Mouse (Mus musculus): ENCODE measurements at regions not wholly inside any gene's neighbourhood (a gene's known extent, or its start where the extent isn't known, plus 50 kb on each side); places are given as distances from the start of the nearest gene placed in this dataset.

GRCm38 (mm10) chr7:70891700-70892099 lies 459.6 kb downstream of the Gm10295 start:
- Histone ChIP-seq H3K9me3 (peaks cover 5% of the 10 kb centered on the region), H3K27me3 (replicated peaks) (no peaks in the 10 kb centered on the region), H3K4me1 (no peaks in the 10 kb centered on the region), H3K36me3 (replicated peaks; ENCODE audit: low read length) (no peaks in the 10 kb centered on the region), H3K4me3 (replicated peaks) (no peak overlapping the region)
- TF ChIP-seq GATA1 (IDR thresholded peaks at IDR 0.05; ENCODE audit: borderline replicate concordance, low read length) (no peak), FLI1 (IDR thresholded peaks at IDR 0.05; ENCODE audit: low read length) (no peak)

- H3K4me1 ChIP-seq: no peaks in the 10 kb centered on the region
These were observed 470.8 kb downstream of the Gm10295 start for GRCm38 (mm10) chr7:70880496-70880895.

GRCm38 (mm10) chr7:70874393-70874792 lies 476.9 kb downstream of the Gm10295 start:
- H3K4me3 ChIP-seq (replicated peaks): no peak overlapping the region
- no peaks in the 10 kb centered on the region for H3K4me1 ChIP-seq
- peaks cover 4% of the 10 kb centered on the region; the same call in 1 of the 2 replicates for H3K9me3 ChIP-seq
- no peaks in the 10 kb centered on the region for H3K27me3 ChIP-seq (replicated peaks)
- H3K36me3 ChIP-seq (replicated peaks; ENCODE audit: low read length): no peaks in the 10 kb centered on the region
- TF ChIP-seq GATA1 (IDR thresholded peaks at IDR 0.05; ENCODE audit: borderline replicate concordance, low read length): no peak
- no peak for TF ChIP-seq FLI1 (IDR thresholded peaks at IDR 0.05; ENCODE audit: low read length)

More at GRCm38 (mm10) chr7:70880496-70880895, 470.8 kb downstream of the Gm10295 start:
- TF ChIP-seq GATA1 (IDR thresholded peaks at IDR 0.05; ENCODE audit: borderline replicate concordance, low read length) (no peak), FLI1 (IDR thresholded peaks at IDR 0.05; ENCODE audit: low read length) (no peak)
- no peak overlapping the region for H3K4me3 ChIP-seq (replicated peaks)
- no peaks in the 10 kb centered on the region; the same call in 1 of the 2 replicates for H3K9me3 ChIP-seq
- H3K27me3 ChIP-seq (replicated peaks): no peaks in the 10 kb centered on the region
- no peaks in the 10 kb centered on the region for H3K36me3 ChIP-seq (replicated peaks; ENCODE audit: low read length)

GRCm38 (mm10) chr7:70870841-70871534 lies 480.3 kb downstream of the Gm10295 start:
- no peak for TF ChIP-seq FLI1 (IDR thresholded peaks at IDR 0.05; ENCODE audit: low read length)
- Histone ChIP-seq H3K4me3 (replicated peaks) (no peak overlapping the region), H3K4me1 (no peaks in the 10 kb centered on the region), H3K9me3 (peaks cover 4% of the 10 kb centered on the region; the same call in 1 of the 2 replicates), H3K27me3 (replicated peaks) (no peaks in the 10 kb centered on the region), H3K36me3 (replicated peaks; ENCODE audit: low read length) (no peaks in the 10 kb centered on the region)

GRCm38 (mm10) chr7:70869125-70869524 lies 482.2 kb downstream of the Gm10295 start:
- Histone ChIP-seq H3K27me3 (replicated peaks) (no peaks in the 10 kb centered on the region), H3K4me3 (replicated peaks) (no peak overlapping the region), H3K9me3 (no peaks in the 10 kb centered on the region), H3K36me3 (replicated peaks; ENCODE audit: low read length) (no peaks in the 10 kb centered on the region), H3K4me1 (no peaks in the 10 kb centered on the region)
- TF ChIP-seq GATA1 (IDR thresholded peaks at IDR 0.05; ENCODE audit: borderline replicate concordance, low read length) (no peak), FLI1 (IDR thresholded peaks at IDR 0.05; ENCODE audit: low read length) (no peak)

- no peak overlapping the region for H3K4me3 ChIP-seq (replicated peaks)
- no peaks in the 10 kb centered on the region for H3K4me1 ChIP-seq
- no peak for TF ChIP-seq GATA1 (IDR thresholded peaks at IDR 0.05; ENCODE audit: borderline replicate concordance, low read length)
- TF ChIP-seq FLI1 (IDR thresholded peaks at IDR 0.05; ENCODE audit: low read length): no peak
- no peaks in the 10 kb centered on the region for H3K27me3 ChIP-seq (replicated peaks)
- peaks cover 5% of the 10 kb centered on the region; the same call in 1 of the 2 replicates for H3K9me3 ChIP-seq
- no peaks in the 10 kb centered on the region for H3K36me3 ChIP-seq (replicated peaks; ENCODE audit: low read length)
These were observed 491.3 kb downstream of the Gm10295 start for GRCm38 (mm10) chr7:70859957-70860356.

GRCm38 (mm10) chr7:70850726-70851125 lies 484.2 kb upstream of the Nr2f2 start:
- Histone ChIP-seq H3K4me1 (no peaks in the 10 kb centered on the region), H3K9me3 (0 out of 2 replicates have a peak, but pooled peaks cover 5% of the 10 kb centered on the region), H3K36me3 (replicated peaks; ENCODE audit: low read length) (no peaks in the 10 kb centered on the region), H3K4me3 (replicated peaks) (no peak overlapping the region), H3K27me3 (replicated peaks) (no peaks in the 10 kb centered on the region)
- TF ChIP-seq GATA1 (IDR thresholded peaks at IDR 0.05; ENCODE audit: borderline replicate concordance, low read length) (no peak), FLI1 (IDR thresholded peaks at IDR 0.05; ENCODE audit: low read length) (no peak)

GRCm38 (mm10) chr7:70848016-70848776 lies 481.7 kb upstream of the Nr2f2 start:
- TF ChIP-seq FLI1 (IDR thresholded peaks at IDR 0.05; ENCODE audit: low read length) (no peak), GATA1 (IDR thresholded peaks at IDR 0.05; ENCODE audit: borderline replicate concordance, low read length) (no peak)
- no peaks in the 10 kb centered on the region for H3K4me1 ChIP-seq
- H3K4me3 ChIP-seq (replicated peaks): no peak overlapping the region
- no peaks in the 10 kb centered on the region for H3K36me3 ChIP-seq (replicated peaks; ENCODE audit: low read length)
- H3K27me3 ChIP-seq (replicated peaks): no peaks in the 10 kb centered on the region
- H3K9me3 ChIP-seq: 0 out of 2 replicates have a peak, but pooled peaks cover 9% of the 10 kb centered on the region

GRCm38 (mm10) chr7:70847450-70847993 lies 481.0 kb upstream of the Nr2f2 start:
- Histone ChIP-seq H3K4me1 (no peaks in the 10 kb centered on the region), H3K36me3 (replicated peaks; ENCODE audit: low read length) (no peaks in the 10 kb centered on the region), H3K27me3 (replicated peaks) (no peaks in the 10 kb centered on the region), H3K9me3 (0 out of 2 replicates have a peak, but pooled peaks cover 9% of the 10 kb centered on the region), H3K4me3 (replicated peaks) (no peak overlapping the region)
- TF ChIP-seq GATA1 (IDR thresholded peaks at IDR 0.05; ENCODE audit: borderline replicate concordance, low read length) (no peak), FLI1 (IDR thresholded peaks at IDR 0.05; ENCODE audit: low read length) (no peak)

- Histone ChIP-seq H3K9me3 (0 out of 2 replicates have a peak, but pooled peaks cover 9% of the 10 kb centered on the region), H3K27me3 (replicated peaks) (no peaks in the 10 kb centered on the region), H3K4me3 (replicated peaks) (no peak overlapping the region), H3K4me1 (no peaks in the 10 kb centered on the region), H3K36me3 (replicated peaks; ENCODE audit: low read length) (no peaks in the 10 kb centered on the region)
- TF ChIP-seq GATA1 (IDR thresholded peaks at IDR 0.05; ENCODE audit: borderline replicate concordance, low read length): no peak
- TF ChIP-seq FLI1 (IDR thresholded peaks at IDR 0.05; ENCODE audit: low read length): no peak
These were observed 479.5 kb upstream of the Nr2f2 start for GRCm38 (mm10) chr7:70846076-70846475.

Data from megakaryocyte, embryonic 14.5 days (primary cell).